Mouse (Mus musculus) embryonic stem cell, embryonic (primary cell): Measurements from ENCODE around the gene Necap2.

Experiments
- CTCF ChIA-PET, 4 experiments: fragments of 300-600 bp in 2 of 4; fragments of 350-600 bp in 2 of 4; sonication (Branson Sonifier 250); formaldehyde crosslinking; loops; one replicate each; lab custom pipeline; 2022; ENCODE audit warnings: inconsistent platforms in 2 of 4; lab: Charles Lee
- POLR2A ChIA-PET, 4 experiments: fragments of 300-600 bp in 2 of 4; fragments of 350-600 bp in 2 of 4; sonication (Branson Sonifier 250); formaldehyde crosslinking; loops; one replicate each; lab custom pipeline; 2022; ENCODE audit warnings: antibody characterized with exemption in 4 of 4, inconsistent platforms in 1 of 4; lab: Charles Lee

Necap2 gene

DNA sequence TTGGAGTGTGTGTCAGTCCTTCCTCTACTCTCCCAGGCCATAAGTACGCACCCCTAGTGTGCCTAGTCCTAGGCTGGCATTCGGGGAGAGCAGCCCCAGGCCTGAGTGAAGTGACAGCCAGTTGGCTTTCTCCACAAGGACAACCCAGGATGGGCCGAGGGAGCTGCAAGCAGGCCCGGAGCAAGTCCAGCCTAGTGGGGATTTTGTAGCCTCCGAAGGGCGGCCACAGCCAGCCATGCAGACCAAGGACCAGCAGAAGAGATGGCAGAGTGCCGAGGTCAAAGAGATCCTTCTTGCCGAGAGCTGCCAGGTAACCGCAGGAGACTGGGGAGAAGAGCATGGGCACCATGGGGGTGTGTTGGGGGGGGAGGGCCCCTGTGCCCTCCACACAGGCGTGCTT is 16.9 kb upstream of the Necap2 start:
- CTCF ChIA-PET = interaction anchor here in 2 of 4 experiments (0.6 to 0.9 kb wide), 3 partner anchors 27 to 133 kb away, joined by 3 to 4 read pairs (median 4); partner anchors contain the start of gene Fbxo42 (in 1 of the 2)
- POLR2A ChIA-PET = interaction anchor here in 1 of 4 experiments (0.9 kb wide), 1 partner anchor 17 kb away, joined by 3 read pairs; the partner anchor contains the start of gene Necap2

GRCm38 (mm10) chr4:141088714-141089113 is 10.6 kb upstream of the Necap2 start:
- POLR2A ChIA-PET = interaction anchor here (0.7 to 1.7 kb wide), 7 partner anchors 8 to 94 kb away, joined by 3 to 13 read pairs (median 5); partner anchors contain the start of gene Necap2 (in 3 of the 4)
- CTCF ChIA-PET = interaction anchor here (0.5 to 2.2 kb wide), 9 partner anchors 10 to 689 kb away, joined by 3 to 16 read pairs (median 3); partner anchors contain the start of gene Necap2 (in 1 of the 4)

- POLR2A ChIA-PET = interaction anchor here in 3 of 4 experiments (1.2 to 1.7 kb wide), 4 partner anchors 9 to 21 kb away, joined by 5 to 13 read pairs (median 8); partner anchors contain the start of gene Necap2 (in 3 of the 3)
Observed at GRCm38 (mm10) chr4:141088033-141088432, 9.9 kb upstream of the Necap2 start, which contains the start of gene Spata21. Gene Spata21, plus strand, starts transcription at chr4:141088333.

DNA sequence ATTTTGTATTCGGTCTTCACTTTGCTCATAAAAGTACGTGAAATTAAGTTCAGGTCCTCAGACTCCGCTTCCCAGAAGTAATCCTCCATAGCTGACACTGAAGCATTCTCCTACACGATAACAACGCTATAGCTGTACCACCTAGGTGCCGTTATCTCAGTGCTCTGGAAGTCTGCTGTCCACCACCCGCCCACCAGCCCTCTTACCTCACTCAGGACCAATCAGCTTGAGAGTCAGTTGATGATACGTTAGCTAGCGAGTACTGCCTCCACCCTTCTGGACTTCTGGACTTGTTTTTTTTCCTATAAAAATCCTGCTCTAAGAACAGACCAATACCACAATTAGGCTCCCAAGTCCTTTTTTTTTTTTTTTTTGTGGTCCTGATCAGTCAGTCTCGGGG is 8.7 kb upstream of the Necap2 start:
- POLR2A ChIA-PET = interaction anchor here in 3 of 4 experiments (0.7 to 1.4 kb wide), 6 partner anchors 8 to 1956 kb away, joined by 3 to 6 read pairs (median 4); partner anchors contain the start of genes Necap2 (in 2 of the 3) and Minos1 (in 1 of the 3)
- CTCF ChIA-PET = interaction anchor here (0.7 to 1.1 kb wide), 6 partner anchors 9 to 129 kb away, joined by 3 to 9 read pairs (median 5); partner anchors contain the start of gene Necap2 (in 3 of the 4)

More at GRCm38 (mm10) chr4:141088033-141088432, 9.9 kb upstream of the Necap2 start, which contains the start of gene Spata21:
- CTCF ChIA-PET = interaction anchor here in 2 of 4 experiments (0.5 to 0.7 kb wide), 2 partner anchors 685 to 833 kb away, joined by 3 read pairs; no protein-coding TSS in a partner anchor

DNA sequence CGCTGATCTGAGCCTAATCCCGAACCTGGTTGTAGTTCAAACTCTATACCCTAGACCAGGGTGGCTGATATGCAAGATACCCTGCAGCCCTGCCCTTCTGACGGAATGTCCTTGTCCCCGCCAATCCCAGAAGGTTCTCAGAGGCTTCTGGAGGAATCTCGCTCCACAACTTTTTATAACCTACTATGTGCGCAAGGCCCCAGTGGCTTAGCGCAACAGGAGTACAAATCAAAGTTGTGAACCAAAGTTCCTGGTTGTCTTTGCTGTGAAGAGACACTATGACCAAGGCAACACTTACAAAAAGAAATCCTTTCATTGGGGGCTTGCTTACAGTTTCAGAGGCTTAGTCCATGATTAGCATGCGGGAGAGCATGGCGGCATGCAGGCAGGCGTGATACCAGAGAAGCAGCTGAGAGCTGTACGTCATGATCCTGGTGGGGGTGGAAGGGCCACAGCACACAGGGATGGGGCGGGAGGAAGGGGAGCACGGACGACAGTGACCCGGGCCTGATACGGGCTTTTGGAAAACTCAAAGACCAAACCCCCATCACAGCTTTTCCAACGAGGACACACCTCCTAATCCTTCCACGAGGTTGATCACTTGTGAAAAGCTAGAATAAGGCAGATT is 467 bp upstream of the Necap2 start:
- POLR2A ChIA-PET = interaction anchor here (0.7 to 4.0 kb wide), 64 partner anchors 8 to 428 kb away, joined by 3 to 22 read pairs (median 4); partner anchors contain the start of genes Crocc (in 2 of the 4), Spata21 (in 2 of the 4) and Fbxo42 (in 1 of the 4)
- CTCF ChIA-PET = interaction anchor here (0.5 to 6.3 kb wide), 62 partner anchors 8 to 334 kb away, joined by 3 to 86 read pairs (median 4); partner anchors contain the start of genes Fbxo42 (in 2 of the 4), Arhgef19 (in 1 of the 4) and Crocc (in 1 of the 4)

GRCm38 (mm10) chr4:141076761-141077506 is 1.2 kb downstream of the Necap2 start:
- POLR2A ChIA-PET = interaction anchor here (0.6 to 4.0 kb wide), 16 partner anchors 8 to 1126 kb away, joined by 3 to 22 read pairs (median 4); partner anchors contain the start of gene Crocc (in 1 of the 4)
- CTCF ChIA-PET = interaction anchor here in 3 of 4 experiments (0.9 to 6.3 kb wide), 8 partner anchors 11 to 45 kb away, joined by 3 to 86 read pairs (median 4); no protein-coding TSS in a partner anchor

DNA sequence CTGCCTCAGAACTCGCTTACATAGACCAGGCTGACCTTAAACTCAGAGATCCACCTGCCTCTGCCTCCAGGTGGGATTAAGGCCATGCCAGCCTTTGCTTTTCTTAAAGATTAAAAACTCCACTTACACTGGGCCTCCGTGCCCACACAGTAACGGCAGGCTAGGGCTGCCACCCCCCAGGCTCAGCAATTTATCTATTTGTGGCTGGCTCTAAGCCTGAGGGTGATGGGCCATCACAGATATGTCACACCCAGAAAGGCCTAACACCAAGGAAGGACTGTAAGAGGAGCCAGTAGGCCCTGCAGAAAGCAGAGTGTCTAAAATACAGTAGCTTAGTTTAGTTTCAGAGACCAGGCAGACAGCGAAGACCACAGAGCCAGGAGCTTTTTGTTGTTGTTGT is 4.0 kb downstream of the Necap2 start:
- POLR2A ChIA-PET = interaction anchor here in 3 of 4 experiments (0.7 to 2.7 kb wide), 3 partner anchors 9 to 28 kb away, joined by 3 to 8 read pairs (median 3); partner anchors contain the start of gene Crocc (in 1 of the 3)
- CTCF ChIA-PET = interaction anchor here in 1 of 4 experiments (1.2 to 6.3 kb wide), 3 partner anchors 8 to 20 kb away, joined by 3 to 86 read pairs (median 4); partner anchors contain the start of gene Crocc

GRCm38 (mm10) chr4:141073661-141074060 is 4.5 kb downstream of the Necap2 start:
- CTCF ChIA-PET = interaction anchor here in 1 of 4 experiments (1.8 to 6.3 kb wide), 2 partner anchors 8 to 13 kb away, joined by 4 to 86 read pairs; partner anchors contain the start of gene Crocc

DNA sequence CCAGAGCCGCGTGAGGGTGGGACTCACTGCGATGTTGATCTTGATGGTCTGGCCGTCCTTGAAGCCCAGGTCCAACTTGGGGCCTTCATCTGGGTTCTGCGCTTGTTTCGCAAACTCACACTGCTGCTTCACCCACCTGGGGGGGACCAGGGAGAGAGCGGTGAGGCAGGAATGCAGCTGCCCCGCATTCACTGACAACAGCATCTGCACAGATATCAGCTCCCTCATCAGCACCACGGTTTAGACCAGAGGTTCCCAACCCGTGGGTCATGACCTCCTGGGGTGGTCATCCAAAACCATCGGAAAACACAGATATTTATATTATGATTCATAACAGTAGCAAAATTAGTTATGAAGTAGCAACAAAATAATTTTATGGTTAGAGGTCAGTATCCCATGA is 5.7 kb downstream of the Necap2 start:
- ChIA-PET POLR2A (interaction anchor here in 2 of 4 experiments (0.7 to 1.2 kb wide), 4 partner anchors 12 to 50 kb away, joined by 3 read pairs; partner anchors contain the start of gene Crocc (in 1 of the 2)), CTCF (interaction anchor here in 1 of 4 experiments (0.8 kb wide), 1 partner anchor 9 kb away, joined by 3 read pairs; no protein-coding TSS in a partner anchor)

More at GRCm38 (mm10) chr4:141073661-141074060, 4.5 kb downstream of the Necap2 start:
- POLR2A ChIA-PET = interaction anchor here in 3 of 4 experiments (0.7 to 2.7 kb wide), 3 partner anchors 9 to 28 kb away, joined by 3 to 8 read pairs (median 3); partner anchors contain the start of gene Crocc (in 1 of the 3)

- CTCF ChIA-PET = interaction anchor here (0.5 to 1.6 kb wide), 37 partner anchors 8 to 533 kb away, joined by 3 to 12 read pairs (median 4); partner anchors contain the start of genes Necap2 (in 4 of the 4), Crocc (in 1 of the 4) and Padi3 (in 1 of the 4)
- POLR2A ChIA-PET = interaction anchor here in 1 of 4 experiments (2.9 kb wide), 1 partner anchor 8 kb away, joined by 19 read pairs; the partner anchor contains the start of gene Necap2
Observed at GRCm38 (mm10) chr4:141069731-141070130, 8.4 kb downstream of the Necap2 start.

GRCm38 (mm10) chr4:141068655-141069054 is 9.5 kb downstream of the Necap2 start:
- ChIA-PET CTCF (interaction anchor here (0.9 to 6.5 kb wide), 9 partner anchors 8 to 233 kb away, joined by 3 to 86 read pairs (median 4); partner anchors contain the start of gene Necap2 (in 2 of the 4)), POLR2A (interaction anchor here in 3 of 4 experiments (1.0 to 2.9 kb wide), 5 partner anchors 9 to 17 kb away, joined by 3 to 19 read pairs (median 3); partner anchors contain the start of gene Necap2 (in 3 of the 3))

DNA sequence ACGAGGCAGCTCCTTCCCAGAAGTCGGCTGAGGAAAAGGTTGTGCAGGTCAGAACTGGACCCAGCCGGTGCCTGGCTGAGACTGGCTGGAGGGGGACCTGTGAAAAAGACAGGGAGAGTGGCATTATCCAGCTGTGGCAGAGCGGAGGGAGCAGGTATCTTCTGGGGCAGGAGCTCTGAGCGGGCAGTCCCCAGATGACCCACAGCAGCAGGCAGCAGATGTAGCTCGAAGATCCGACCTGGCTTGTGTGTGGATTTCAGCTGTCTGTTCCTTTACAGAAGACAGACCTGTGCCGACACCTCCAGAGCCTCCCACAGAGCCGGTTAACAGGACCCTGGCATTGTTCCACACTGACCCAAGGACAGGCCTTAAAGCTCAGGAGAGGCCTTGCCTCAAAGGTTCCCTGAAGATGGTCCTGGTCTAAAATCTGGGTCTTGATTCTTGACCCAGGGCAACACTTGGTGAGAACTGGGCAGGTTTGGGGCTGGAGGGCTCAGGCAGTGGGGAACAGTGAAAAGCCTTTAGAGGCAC is 10.6 kb downstream of the Necap2 start:
- CTCF ChIA-PET = interaction anchor here (0.5 to 6.5 kb wide), 19 partner anchors 9 to 374 kb away, joined by 3 to 86 read pairs (median 4); partner anchors contain the start of gene Necap2 (in 3 of the 4)

GRCm38 (mm10) chr4:141066709-141067515 is 11.2 kb downstream of the Necap2 start:
- ChIA-PET CTCF (interaction anchor here (0.5 to 6.5 kb wide), 18 partner anchors 9 to 520 kb away, joined by 3 to 86 read pairs (median 3); partner anchors contain the start of gene Necap2 (in 3 of the 4)), POLR2A (interaction anchor here in 3 of 4 experiments (0.6 to 2.1 kb wide), 11 partner anchors 10 to 251 kb away, joined by 3 to 9 read pairs (median 4); partner anchors contain the start of genes Necap2 (in 1 of the 3) and Spata21 (in 1 of the 3))

More for the DNA sequence above, 10.6 kb downstream of the Necap2 start:
- POLR2A ChIA-PET = interaction anchor here in 2 of 4 experiments (1.1 to 2.9 kb wide), 10 partner anchors 9 to 92 kb away, joined by 3 to 19 read pairs (median 5); partner anchors contain the start of genes Necap2 (in 2 of the 2) and Spata21 (in 1 of the 2)

GRCm38 (mm10) chr4:141065123-141065522 is 13.0 kb downstream of the Necap2 start:
- ChIA-PET POLR2A (interaction anchor here in 3 of 4 experiments (0.6 to 3.0 kb wide), 16 partner anchors 10 to 1729 kb away, joined by 3 to 22 read pairs (median 4); partner anchors contain the start of gene Necap2 (in 3 of the 3)), CTCF (interaction anchor here (0.5 to 6.5 kb wide), 83 partner anchors 8 to 1735 kb away, joined by 3 to 86 read pairs (median 4); partner anchors contain the start of genes Necap2 (in 4 of the 4), Atp13a2 (in 1 of the 4), Fbxo42 (in 1 of the 4) and Szrd1 (in 1 of the 4))
